Mouse (Mus musculus): ENCODE data around the gene Prkacb. TPM values are rescaled to one million over a fixed set of nuclear protein-coding genes. Genes with fewer than 3 reads are reported as not detected.

The Prkacb gene
- polyA plus RNA-seq, 1 experiment from 2014 or later, result 53.5 TPM

GRCm38 (mm10) chr3:146843470-146843869, 30.7 kb upstream of the Prkacb start:
- ATAC-seq (replicated peaks; ENCODE audit: extremely low read depth, insufficient read depth, low FRiP score), result no peak
- no peak overlapping the region for H3K9ac ChIP-seq (ENCODE audit: low read length)
- no peak overlapping the region for H3K27ac ChIP-seq (ENCODE audit: low read length)
- no peaks in the 10 kb centered on the region for H3K36me3 ChIP-seq (ENCODE audit: control insufficient read depth, insufficient read depth)
- no peaks in the 10 kb centered on the region for H3K9me3 ChIP-seq (replicated peaks; ENCODE audit: control insufficient read depth, low read length)
- no peak overlapping the region for H3K4me3 ChIP-seq (ENCODE audit: low read length)
- WGBS, result 73% methylated on average over 6 of the region's 6 CpGs
- no peaks in the 10 kb centered on the region for H3K4me1 ChIP-seq (ENCODE audit: control insufficient read depth, insufficient read depth, low read length)
- H3K27me3 ChIP-seq (ENCODE audit: control insufficient read depth, insufficient read depth, low read length), result no peaks in the 10 kb centered on the region
- H3K4me2 ChIP-seq (ENCODE audit: low read depth, low read length), result no peak overlapping the region

- no peaks in the 10 kb centered on the region for H3K9me3 ChIP-seq (replicated peaks; ENCODE audit: control insufficient read depth, low read length)
- 45% methylated on average over 3 of the region's 3 CpGs for WGBS
- no peak for ATAC-seq (replicated peaks; ENCODE audit: extremely low read depth, insufficient read depth, low FRiP score)
- no peaks in the 10 kb centered on the region for H3K27me3 ChIP-seq (ENCODE audit: control insufficient read depth, insufficient read depth, low read length)
- no peaks in the 10 kb centered on the region for H3K36me3 ChIP-seq (ENCODE audit: control insufficient read depth, insufficient read depth)
- H3K4me2 ChIP-seq (ENCODE audit: low read depth, low read length), result no peak overlapping the region
- no peak overlapping the region for H3K4me3 ChIP-seq (ENCODE audit: low read length)
- no peak overlapping the region for H3K27ac ChIP-seq (ENCODE audit: low read length)
- H3K4me1 ChIP-seq (ENCODE audit: control insufficient read depth, insufficient read depth, low read length), result no peaks in the 10 kb centered on the region
- no peak overlapping the region for H3K9ac ChIP-seq (ENCODE audit: low read length)
These were observed 30.0 kb upstream of the Prkacb start for GRCm38 (mm10) chr3:146842766-146843165.

GRCm38 (mm10) chr3:146820718-146821117, 7.9 kb upstream of the Prkacb start:
- no peak overlapping the region for H3K4me2 ChIP-seq (ENCODE audit: low read depth, low read length)
- no peaks in the 10 kb centered on the region for H3K36me3 ChIP-seq (ENCODE audit: control insufficient read depth, insufficient read depth)
- WGBS, result 83% methylated on average over 4 of the region's 4 CpGs
- H3K27me3 ChIP-seq (ENCODE audit: control insufficient read depth, insufficient read depth, low read length), result no peaks in the 10 kb centered on the region
- no peak overlapping the region for H3K9ac ChIP-seq (ENCODE audit: low read length)
- H3K4me3 ChIP-seq (ENCODE audit: low read length), result no peak overlapping the region
- no peaks in the 10 kb centered on the region for H3K9me3 ChIP-seq (replicated peaks; ENCODE audit: control insufficient read depth, low read length)
- H3K4me1 ChIP-seq (ENCODE audit: control insufficient read depth, insufficient read depth, low read length), result no peaks in the 10 kb centered on the region
- ATAC-seq (replicated peaks; ENCODE audit: extremely low read depth, insufficient read depth, low FRiP score), result no peak
- no peak overlapping the region for H3K27ac ChIP-seq (ENCODE audit: low read length)

- no peaks in the 10 kb centered on the region for H3K27me3 ChIP-seq (ENCODE audit: control insufficient read depth, insufficient read depth, low read length)
- peak overlapping the region; percentile 99 for H3K9ac ChIP-seq (ENCODE audit: low read length)
- H3K4me2 ChIP-seq (ENCODE audit: low read depth, low read length), result peak overlapping the region; percentile 76
- 47% methylated on average over 7 of the region's 7 CpGs for WGBS
- H3K4me1 ChIP-seq (ENCODE audit: control insufficient read depth, insufficient read depth, low read length), result peaks cover 12% of the 10 kb centered on the region
- H3K36me3 ChIP-seq (ENCODE audit: control insufficient read depth, insufficient read depth), result no peaks in the 10 kb centered on the region
- H3K9me3 ChIP-seq (replicated peaks; ENCODE audit: control insufficient read depth, low read length), result no peaks in the 10 kb centered on the region
- no peak for ATAC-seq (replicated peaks; ENCODE audit: extremely low read depth, insufficient read depth, low FRiP score)
- peak overlapping the region; percentile 96 for H3K27ac ChIP-seq (ENCODE audit: low read length)
- H3K4me3 ChIP-seq (ENCODE audit: low read length), result peak overlapping the region; percentile 97
These were observed 834 bp upstream of the Prkacb start for GRCm38 (mm10) chr3:146813624-146814023.

GRCm38 (mm10) chr3:146812041-146812878, 530 bp downstream of the Prkacb start:
- no peaks in the 10 kb centered on the region for H3K9me3 ChIP-seq (replicated peaks; ENCODE audit: control insufficient read depth, low read length)
- no peaks in the 10 kb centered on the region for H3K36me3 ChIP-seq (ENCODE audit: control insufficient read depth, insufficient read depth)
- ATAC-seq (replicated peaks; ENCODE audit: extremely low read depth, insufficient read depth, low FRiP score), result peak; percentile 69
- no peaks in the 10 kb centered on the region for H3K27me3 ChIP-seq (ENCODE audit: control insufficient read depth, insufficient read depth, low read length)
- peak overlapping the region; percentile 99 for H3K9ac ChIP-seq (ENCODE audit: low read length)
- H3K4me1 ChIP-seq (ENCODE audit: control insufficient read depth, insufficient read depth, low read length), result peaks cover 12% of the 10 kb centered on the region
- WGBS, result under 1% methylated on average over 48 of the region's 60 CpGs
- peak overlapping the region; percentile 97 for H3K4me3 ChIP-seq (ENCODE audit: low read length)
- peak overlapping the region; percentile 89 for H3K4me2 ChIP-seq (ENCODE audit: low read depth, low read length)
- H3K27ac ChIP-seq (ENCODE audit: low read length), result peak overlapping the region; percentile 96

GRCm38 (mm10) chr3:146793554-146794257, 19.1 kb downstream of the Prkacb start:
- Histone ChIP-seq H3K36me3 (ENCODE audit: control insufficient read depth, insufficient read depth) (no peaks in the 10 kb centered on the region), H3K9me3 (replicated peaks; ENCODE audit: control insufficient read depth, low read length) (no peaks in the 10 kb centered on the region), H3K27me3 (ENCODE audit: control insufficient read depth, insufficient read depth, low read length) (no peaks in the 10 kb centered on the region), H3K4me3 (ENCODE audit: low read length) (no peak overlapping the region), H3K4me2 (ENCODE audit: low read depth, low read length) (no peak overlapping the region), H3K4me1 (ENCODE audit: control insufficient read depth, insufficient read depth, low read length) (no peaks in the 10 kb centered on the region), H3K9ac (ENCODE audit: low read length) (no peak overlapping the region), H3K27ac (ENCODE audit: low read length) (no peak overlapping the region)
- no peak for ATAC-seq (replicated peaks; ENCODE audit: extremely low read depth, insufficient read depth, low FRiP score)
- 71% methylated on average over 12 of the region's 12 CpGs for WGBS

- no peak overlapping the region for H3K9ac ChIP-seq (ENCODE audit: low read length)
- no peaks in the 10 kb centered on the region for H3K36me3 ChIP-seq (ENCODE audit: control insufficient read depth, insufficient read depth)
- H3K4me3 ChIP-seq (ENCODE audit: low read length), result no peak overlapping the region
- 77% methylated on average over 3 of the region's 3 CpGs for WGBS
- H3K4me1 ChIP-seq (ENCODE audit: control insufficient read depth, insufficient read depth, low read length), result no peaks in the 10 kb centered on the region
- no peak overlapping the region for H3K4me2 ChIP-seq (ENCODE audit: low read depth, low read length)
- no peaks in the 10 kb centered on the region for H3K27me3 ChIP-seq (ENCODE audit: control insufficient read depth, insufficient read depth, low read length)
- no peak for ATAC-seq (replicated peaks; ENCODE audit: extremely low read depth, insufficient read depth, low FRiP score)
- H3K9me3 ChIP-seq (replicated peaks; ENCODE audit: control insufficient read depth, low read length), result no peaks in the 10 kb centered on the region
- no peak overlapping the region for H3K27ac ChIP-seq (ENCODE audit: low read length)
These were observed 20.5 kb downstream of the Prkacb start for GRCm38 (mm10) chr3:146792144-146792748.

- H3K4me3 ChIP-seq (ENCODE audit: low read length), result no peak overlapping the region
- H3K9ac ChIP-seq (ENCODE audit: low read length), result no peak overlapping the region
- no peak overlapping the region for H3K4me2 ChIP-seq (ENCODE audit: low read depth, low read length)
- H3K9me3 ChIP-seq (replicated peaks; ENCODE audit: control insufficient read depth, low read length), result no peaks in the 10 kb centered on the region
- H3K4me1 ChIP-seq (ENCODE audit: control insufficient read depth, insufficient read depth, low read length), result peaks cover 12% of the 10 kb centered on the region
- no peaks in the 10 kb centered on the region for H3K36me3 ChIP-seq (ENCODE audit: control insufficient read depth, insufficient read depth)
- no peaks in the 10 kb centered on the region for H3K27me3 ChIP-seq (ENCODE audit: control insufficient read depth, insufficient read depth, low read length)
- H3K27ac ChIP-seq (ENCODE audit: low read length), result no peak overlapping the region
- no peak for ATAC-seq (replicated peaks; ENCODE audit: extremely low read depth, insufficient read depth, low FRiP score)
- WGBS, result 77% methylated on average over 3 of the region's 3 CpGs
These were observed 28.6 kb downstream of the Prkacb start for GRCm38 (mm10) chr3:146784233-146784632.

Measured in heart, embryonic 16.5 days (tissue).